Mouse (Mus musculus) small intestine, adult 2 months (tissue): ENCODE measurements at regions not wholly inside any gene's neighbourhood (a gene's known extent, or its start where the extent isn't known, plus 50 kb on each side); places are given as distances from the start of the nearest gene placed in this dataset.

Experiments used
- CTCF ChIP-seq: fragments of 200-500 bp; IDR thresholded peaks from 2 replicates; pipeline ENCODE4 v1.5.1; 2012; ENCODE audit warnings: low read depth, mild to moderate bottlenecking, control low read depth, inconsistent platforms, low read length, moderate library complexity, mixed read lengths; ENCODE audit not compliant: insufficient replicate concordance, insufficient read length; ENCODE audit errors: extremely low read depth
- POLR2A ChIP-seq: fragments of 200-500 bp; IDR thresholded peaks from 2 replicates; pipeline ENCODE4 v1.6.1; 2012; ENCODE audit warnings: low read depth, mild to moderate bottlenecking, control low read depth, inconsistent platforms, low read length, moderate library complexity

DNA sequence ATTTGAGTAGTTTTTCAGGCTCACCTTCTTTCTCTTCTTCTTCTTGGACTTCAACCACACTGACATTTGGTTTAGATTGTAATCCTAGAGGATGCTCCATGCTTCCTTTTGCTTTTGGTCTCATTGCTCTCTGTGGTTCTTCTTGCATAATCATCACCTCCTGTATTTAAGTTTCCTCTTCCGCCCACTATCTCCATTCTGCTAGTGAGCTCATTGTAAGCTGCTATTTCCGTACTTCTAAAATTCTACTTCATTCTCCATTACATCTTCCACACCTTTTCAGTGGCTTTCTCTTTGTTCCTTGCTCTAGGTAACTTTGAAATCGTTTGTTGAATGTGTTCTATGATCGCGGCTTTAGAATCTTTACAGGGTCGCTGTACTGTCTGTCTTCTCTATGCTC is 493.1 kb upstream of the Cdh5 start:
- TF ChIP-seq POLR2A = no peak
- TF ChIP-seq CTCF = no peak
